Comparison of ENCODE assay signal across 25 mouse cellular contexts in genomic region chr9:49927281-49927680, GRCm38 (mm10).
DNase-seq lines count a peak whose midpoint lies in the region; ATAC-seq and TF ChIP-seq lines count a peak whose summit lies in the region.
"Had no signal": no experiment of that assay in that cellular context is flagged by ENCODE, and none has a peak within 500 bp of the region (broad histone marks: within the 10 kb centered on the region; RNA-seq: fewer than 3 reads in every experiment).

No protein-coding gene starts in this region.

- no peak overlapping the region for H3K4me2 ChIP-seq in forebrain, postnatal 0 days (ENCODE audit: low read depth)
- no peak overlapping the region for H3K4me2 ChIP-seq in forebrain, embryonic 13.5 days
- H3K4me2 ChIP-seq: heart, embryonic 11.5 days; hindbrain, embryonic 12.5 days; kidney, embryonic 15.5 days; liver, embryonic 12.5 days; midbrain, embryonic 15.5 days; neural tube, embryonic 13.5 days had no signal

- CTCF ChIA-PET in Patski (lab: Charles Lee): interaction anchor here (0.6 to 0.8 kb wide), 2 partner anchors 139 to 274 kb away, joined by 3 read pairs; no protein-coding TSS in a partner anchor

- no peak for ATAC-seq in forebrain, postnatal 0 days
- ATAC-seq in forebrain, embryonic 13.5 days: no peak
- peak; percentile 17 for ATAC-seq in Patski
- ATAC-seq: intestine, postnatal 0 days; liver, embryonic 12.5 days; liver, postnatal 0 days; midbrain, embryonic 15.5 days had no signal

- H3K9ac ChIP-seq in forebrain, postnatal 0 days: no peak overlapping the region
- no peak overlapping the region for H3K9ac ChIP-seq in forebrain, embryonic 13.5 days
- H3K9ac ChIP-seq: hindbrain, embryonic 12.5 days; kidney, embryonic 15.5 days; liver, embryonic 12.5 days; liver, postnatal 0 days; midbrain, embryonic 15.5 days; neural tube, embryonic 13.5 days had no signal

- TF ChIP-seq CTCF in forebrain, postnatal 0 days (IDR thresholded peaks at IDR 0.05; ENCODE audit: low read depth): no peak
- no peak for TF ChIP-seq CTCF in Patski (IDR thresholded peaks at IDR 0.05)

- POLR2A ChIA-PET in Patski (lab: Charles Lee): interaction anchor here (0.6 kb wide), 2 partner anchors 11 to 397 kb away, joined by 4 read pairs; no protein-coding TSS in a partner anchor

- H3K27me3 ChIP-seq in forebrain, postnatal 0 days (ENCODE audit: insufficient read depth, low read length): no peaks in the 10 kb centered on the region; the same call in 1 of the 2 replicates
- H3K27me3 ChIP-seq in forebrain, embryonic 13.5 days: peaks cover 30% of the 10 kb centered on the region; the same call in 1 of the 2 replicates
- no peaks in the 10 kb centered on the region for H3K27me3 ChIP-seq in Patski
- H3K27me3 ChIP-seq: hindbrain, embryonic 12.5 days; kidney, embryonic 15.5 days; liver, embryonic 12.5 days; midbrain, embryonic 15.5 days; neural tube, embryonic 13.5 days had no signal

- H3K9me3 ChIP-seq in forebrain, postnatal 0 days (ENCODE audit: low read length): no peaks in the 10 kb centered on the region
- H3K9me3 ChIP-seq in forebrain, embryonic 13.5 days (replicated peaks): no peaks in the 10 kb centered on the region
- H3K9me3 ChIP-seq: forebrain, embryonic 10.5 days; hindbrain, embryonic 12.5 days; kidney, embryonic 15.5 days; liver, embryonic 12.5 days; midbrain, embryonic 10.5 days; midbrain, embryonic 15.5 days; neural tube, embryonic 13.5 days had no signal

- DNase-seq in forebrain, postnatal 0 days: peak; percentile 30
- DNase-seq in lung, postnatal 10 days: peak; percentile 10
- no peak for DNase-seq in lung, adult 18-20 months
- DNase-seq in Patski (ENCODE audit: low read depth, low spot score): no peak
- DNase-seq in embryo, embryonic 10 days (ENCODE audit: low spot score): no peak
- DNase-seq in layer of hippocampus, adult 9-11 months: no peak
- DNase-seq: adrenal gland, postnatal 25 days; cerebellum, adult 2 months; cerebellum, postnatal 25 days; gastrocnemius, postnatal 14 days; heart, postnatal 36 days; kidney, postnatal 25 days; liver, postnatal 0 days; lung, postnatal 14 days; thymus, postnatal 4 days had no signal

- no peak overlapping the region for H3K4me3 ChIP-seq in forebrain, postnatal 0 days (ENCODE audit: low read depth, low read length)
- H3K4me3 ChIP-seq in forebrain, embryonic 13.5 days: no peak overlapping the region
- H3K4me3 ChIP-seq: forebrain, embryonic 10.5 days; hindbrain, embryonic 12.5 days; kidney, embryonic 15.5 days; liver, embryonic 12.5 days; midbrain, embryonic 10.5 days; midbrain, embryonic 15.5 days; neural tube, embryonic 13.5 days had no signal

- no peaks in the 10 kb centered on the region for H3K36me3 ChIP-seq in forebrain, postnatal 0 days (ENCODE audit: insufficient read depth)
- H3K36me3 ChIP-seq in forebrain, embryonic 13.5 days (ENCODE audit: poor library complexity, severe bottlenecking): no peaks in the 10 kb centered on the region
- H3K36me3 ChIP-seq: forebrain, embryonic 10.5 days; hindbrain, embryonic 12.5 days; kidney, embryonic 15.5 days; liver, embryonic 12.5 days; midbrain, embryonic 10.5 days; midbrain, embryonic 15.5 days; neural tube, embryonic 13.5 days had no signal

- in situ Hi-C loops in Patski (cut with MboI; ENCODE audit: low pct_unique_long_range_greater_than_20kb): loop anchor here (10.0 kb wide), 1 partner anchor 402 kb away; no protein-coding TSS in a partner anchor

- 25% methylated on average over 1 of the region's 1 CpGs for WGBS in forebrain, postnatal 0 days
- 62% methylated on average over 1 of the region's 1 CpGs for WGBS in forebrain, embryonic 13.5 days

- no peak overlapping the region for H3K27ac ChIP-seq in forebrain, postnatal 0 days (ENCODE audit: low read depth, low read length)
- H3K27ac ChIP-seq in forebrain, embryonic 13.5 days: no peak overlapping the region
- H3K27ac ChIP-seq: forebrain, embryonic 10.5 days; hindbrain, embryonic 12.5 days; kidney, embryonic 15.5 days; liver, embryonic 12.5 days; midbrain, embryonic 10.5 days; midbrain, embryonic 15.5 days had no signal

- peaks cover 2% of the 10 kb centered on the region; the same call in 1 of the 2 replicates for H3K4me1 ChIP-seq in forebrain, postnatal 0 days (ENCODE audit: insufficient read depth)
- H3K4me1 ChIP-seq in forebrain, embryonic 13.5 days: peaks cover 15% of the 10 kb centered on the region
- H3K4me1 ChIP-seq: liver, embryonic 12.5 days had no signal

Comparison
In these comparisons a context has a peak if more than half of its experiments do, and no peak if none do; other contexts are left out.
1. DNase-seq: peak in forebrain, postnatal 0 days (single experiment) and lung, postnatal 10 days (single experiment); none in lung, adult 18-20 months (0 of 2), Patski (single experiment), embryo, embryonic 10 days (single experiment) and layer of hippocampus, adult 9-11 months (single experiment).